Mouse (Mus musculus) midbrain, embryonic 10.5 days (tissue): ENCODE data around the gene Rbm43. TPM values are rescaled to one million over a fixed set of nuclear protein-coding genes. Genes with fewer than 3 reads are reported as not detected.

Source experiments
- DNase-seq: peaks from one replicate; pipeline ENCODE4 v3.0.0-alpha.2; 2017; ENCODE audit warnings: low spot score
- H3K27ac ChIP-seq: fragments of 300-500 bp; sonication (generic); replicated peaks from 2 replicates; pipeline ENCODE4 v1.5.1; 2016; ENCODE audit warnings: mild to moderate bottlenecking
- H3K27me3 ChIP-seq: fragments of 300-500 bp; sonication (generic); 2 replicates; pipeline ENCODE4 v1.6.1; 2016; ENCODE audit warnings: low read depth, mild to moderate bottlenecking; ENCODE audit not compliant: poor library complexity, severe bottlenecking
- H3K36me3 ChIP-seq: fragments of 300-500 bp; sonication (generic); 2 replicates; pipeline ENCODE4 v1.6.1; 2016; ENCODE audit warnings: mild to moderate bottlenecking, moderate library complexity
- H3K4me1 ChIP-seq: fragments of 300-500 bp; sonication (generic); 2 replicates; pipeline ENCODE4 v1.6.1; 2016
- H3K4me3 ChIP-seq: fragments of 300-500 bp; sonication (generic); 2 replicates; pipeline ENCODE4 v1.5.1; 2016; ENCODE audit warnings: mild to moderate bottlenecking, moderate library complexity
- H3K9me3 ChIP-seq: fragments of 300-500 bp; sonication (generic); replicated peaks from 2 replicates; pipeline ENCODE4 v1.6.1; 2016; ENCODE audit warnings: mild to moderate bottlenecking
- whole genome bisulfite sequencing: fragments of 180-500 bp; shearing (Covaris S2); methylation state at CpG from one replicate; pipeline ENCODE4 v1.1.7; 2016; 5-methylcytosine and 5-hydroxymethylcytosine counted together
- polyA plus RNA-seq: library from polyadenylated mRNA; unstranded; fragments of >200 nt; fragmentation: Nextera tagmentation; extraction: Ambion mirVana; gene quantifications from 2 replicates; pipeline ENCODE4 v1.2.1, GENCODE M21; 2016

Gene Rbm43
- polyA plus RNA-seq, 1 experiment from 2014 or later = 5.9 TPM

GRCm38 (mm10) chr2:51941832-51942231 is 6.9 kb upstream of the Rbm43 start:
- Histone ChIP-seq H3K36me3 (no peaks in the 10 kb centered on the region), H3K27me3 (no peaks in the 10 kb centered on the region), H3K4me3 (no peak overlapping the region), H3K4me1 (no peaks in the 10 kb centered on the region), H3K9me3 (no peaks in the 10 kb centered on the region), H3K27ac (no peak overlapping the region)
- WGBS = 87% methylated on average over 7 of the region's 7 CpGs
- no peak for DNase-seq

GRCm38 (mm10) chr2:51938750-51939149 is 3.8 kb upstream of the Rbm43 start:
- Histone ChIP-seq H3K27me3 (peaks cover 24% of the 10 kb centered on the region), H3K9me3 (no peaks in the 10 kb centered on the region), H3K4me1 (peaks cover 12% of the 10 kb centered on the region), H3K4me3 (no peak overlapping the region), H3K36me3 (no peaks in the 10 kb centered on the region), H3K27ac (no peak overlapping the region)
- WGBS = 78% methylated on average over 3 of the region's 3 CpGs
- DNase-seq = no peak

DNA sequence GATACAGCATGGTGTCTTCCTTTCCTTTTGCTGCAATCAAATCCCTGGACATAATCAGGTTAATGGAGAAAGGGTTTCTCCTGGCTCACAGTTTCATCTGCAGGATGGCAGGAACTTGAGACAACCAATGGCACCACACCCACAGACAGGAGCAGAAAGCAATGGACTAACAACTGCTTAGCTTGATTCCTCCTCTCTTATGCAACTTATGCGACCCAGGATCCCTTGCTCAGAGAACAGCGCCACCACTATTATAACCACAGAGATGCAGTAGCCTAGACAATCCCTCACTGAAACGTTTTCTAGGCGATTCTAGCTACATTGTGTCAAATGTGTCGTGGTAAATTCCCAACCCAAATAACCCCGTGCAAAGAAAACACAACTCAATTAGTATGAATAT is 2.0 kb upstream of the Rbm43 start:
- no peak for DNase-seq
- no peaks in the 10 kb centered on the region for H3K9me3 ChIP-seq
- 68% methylated on average over 6 of the region's 6 CpGs for WGBS
- H3K27me3 ChIP-seq = peaks cover 24% of the 10 kb centered on the region
- no peaks in the 10 kb centered on the region for H3K36me3 ChIP-seq
- no peak overlapping the region for H3K27ac ChIP-seq
- no peak overlapping the region for H3K4me3 ChIP-seq
- H3K4me1 ChIP-seq = peaks cover 12% of the 10 kb centered on the region

DNA sequence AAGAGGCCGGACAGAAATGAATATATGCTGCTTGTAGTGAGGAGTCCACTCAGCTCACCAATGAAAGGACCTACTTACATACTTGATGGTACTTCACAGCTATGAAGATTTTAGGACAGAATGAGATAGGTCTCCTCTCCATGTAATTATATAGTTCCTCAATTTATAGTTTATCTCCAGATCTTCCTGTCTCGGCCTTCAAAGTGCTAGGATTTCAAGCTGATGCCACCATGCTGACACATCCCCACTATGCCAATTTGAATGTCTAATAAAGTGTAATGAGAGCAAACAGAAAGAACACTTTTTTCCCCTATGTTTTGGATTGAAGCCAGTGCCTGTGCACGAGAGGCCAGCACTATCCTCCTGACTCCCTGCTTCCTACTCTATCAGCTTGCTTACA is 1.6 kb upstream of the Rbm43 start:
- Histone ChIP-seq H3K36me3 (no peaks in the 10 kb centered on the region), H3K4me1 (peaks cover 12% of the 10 kb centered on the region), H3K9me3 (no peaks in the 10 kb centered on the region), H3K4me3 (no peak overlapping the region), H3K27me3 (peaks cover 24% of the 10 kb centered on the region), H3K27ac (no peak overlapping the region)
- 90% methylated on average over 3 of the region's 3 CpGs for WGBS
- no peak for DNase-seq

GRCm38 (mm10) chr2:51935921-51936320 is 958 bp upstream of the Rbm43 start:
- DNase-seq = no peak
- Histone ChIP-seq H3K27me3 (peaks cover 24% of the 10 kb centered on the region), H3K4me1 (peaks cover 12% of the 10 kb centered on the region), H3K4me3 (no peak overlapping the region), H3K36me3 (no peaks in the 10 kb centered on the region), H3K27ac (no peak overlapping the region), H3K9me3 (no peaks in the 10 kb centered on the region)
- WGBS = 91% methylated on average over 7 of the region's 7 CpGs

DNA sequence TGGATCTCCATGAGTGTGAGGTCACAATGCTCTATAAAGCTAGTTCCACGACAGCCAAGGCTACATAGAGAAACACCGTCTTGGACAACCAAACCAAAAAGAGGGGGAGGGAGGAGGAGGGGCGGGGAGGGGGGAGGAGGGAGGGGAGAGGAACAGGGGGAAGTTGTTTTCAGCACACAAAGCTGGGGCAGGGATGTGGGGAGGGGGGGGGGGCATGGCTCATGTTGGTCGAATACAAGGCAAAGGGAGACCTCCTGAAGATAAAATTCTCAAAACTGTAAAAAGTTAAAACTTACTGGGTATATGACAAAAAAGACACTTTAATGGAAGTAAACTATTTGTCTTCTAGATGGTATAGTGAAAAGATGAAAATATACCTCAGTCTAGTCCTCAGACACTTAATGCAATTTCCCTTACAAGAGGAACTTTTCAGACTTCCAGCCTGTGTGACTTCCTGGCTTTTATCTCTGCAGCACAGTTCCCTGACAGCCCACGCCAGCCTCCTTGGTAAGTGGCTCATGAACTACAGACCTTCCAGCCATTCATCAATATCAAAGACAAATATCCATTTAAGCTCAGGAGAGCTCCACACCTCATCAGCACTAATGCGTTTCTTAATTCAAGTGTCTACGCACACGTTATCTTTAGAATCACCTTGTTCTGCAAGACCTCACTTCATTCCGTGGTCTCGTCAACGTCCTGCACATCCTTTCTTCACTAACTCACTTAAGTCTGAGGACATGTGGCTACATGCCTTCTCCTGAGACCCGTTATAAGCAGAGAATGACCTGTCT is 1.4 kb downstream of the Rbm43 start:
- Histone ChIP-seq H3K27me3 (peaks cover 24% of the 10 kb centered on the region), H3K4me3 (no peak overlapping the region), H3K36me3 (peaks cover 3% of the 10 kb centered on the region; the same call in 1 of the 2 replicates), H3K9me3 (no peaks in the 10 kb centered on the region), H3K4me1 (peaks cover 12% of the 10 kb centered on the region), H3K27ac (no peak overlapping the region)
- 76% methylated on average over 12 of the region's 12 CpGs for WGBS
- no peak for DNase-seq

GRCm38 (mm10) chr2:51931241-51931640 is 3.7 kb downstream of the Rbm43 start:
- 93% methylated on average over 7 of the region's 7 CpGs for WGBS
- no peak overlapping the region for H3K4me3 ChIP-seq
- H3K27ac ChIP-seq = no peak overlapping the region
- peaks cover 21% of the 10 kb centered on the region for H3K27me3 ChIP-seq
- H3K36me3 ChIP-seq = peaks cover 3% of the 10 kb centered on the region; the same call in 1 of the 2 replicates
- H3K4me1 ChIP-seq = peaks cover 12% of the 10 kb centered on the region
- H3K9me3 ChIP-seq = no peaks in the 10 kb centered on the region
- no peak for DNase-seq

DNA sequence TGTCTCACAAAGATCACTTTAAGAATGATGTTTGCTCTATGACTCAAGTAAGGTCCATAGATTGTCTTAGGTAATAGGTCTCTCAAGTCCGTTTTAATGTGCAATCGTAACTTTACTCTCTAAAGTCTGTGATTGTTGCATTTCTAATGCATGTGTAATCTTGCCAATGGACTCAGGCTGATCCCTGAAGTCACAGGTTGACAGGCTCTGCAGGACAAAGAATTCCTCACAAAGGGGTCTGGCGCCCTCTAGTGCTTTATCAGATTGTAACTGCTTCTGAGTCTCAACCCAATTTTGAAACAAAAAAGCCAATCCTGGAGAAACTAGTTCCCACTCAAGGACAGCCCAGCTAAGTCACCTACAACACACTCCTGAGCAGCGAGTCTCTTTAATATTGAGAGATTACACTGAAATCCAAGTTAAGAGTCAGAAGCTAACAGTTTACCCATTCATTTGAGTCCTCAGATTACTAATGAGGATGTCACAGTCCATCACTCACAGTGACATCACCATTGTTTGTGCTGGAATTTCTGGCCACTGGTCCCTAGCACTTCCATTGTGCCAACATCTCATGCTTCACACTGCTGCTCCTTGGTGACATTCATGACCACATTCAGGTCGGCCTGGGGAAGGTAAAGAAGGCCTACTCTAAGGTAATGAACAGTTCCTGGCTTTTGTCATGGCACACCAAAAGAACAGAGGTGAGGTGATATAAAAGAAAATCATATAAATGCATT is 19.9 kb downstream of the Rbm43 start:
- peak; percentile 75 for DNase-seq
- 17% methylated on average over 5 of the region's 5 CpGs for WGBS

DNA sequence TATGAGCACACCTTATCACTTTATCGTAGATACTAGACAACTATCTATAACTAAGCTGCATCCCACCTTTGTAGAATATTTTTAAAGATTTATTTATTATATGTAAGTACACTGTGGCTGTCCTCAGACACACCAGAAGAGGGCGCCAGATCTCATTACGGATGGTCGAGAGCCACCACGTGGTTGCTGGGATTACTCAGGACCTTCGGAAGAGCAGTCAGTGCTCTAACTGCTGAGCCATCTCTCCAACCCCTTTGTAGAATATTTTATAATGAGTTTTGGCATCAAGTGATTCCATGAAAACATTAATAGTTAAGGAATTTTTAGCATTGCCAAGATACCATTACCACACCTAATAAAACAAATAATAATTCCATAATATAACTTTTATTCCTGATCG is 20.4 kb downstream of the Rbm43 start:
- 62% methylated on average over 7 of the region's 7 CpGs for WGBS
- H3K36me3 ChIP-seq = no peaks in the 10 kb centered on the region
- no peak overlapping the region for H3K27ac ChIP-seq
- no peak for DNase-seq
- no peaks in the 10 kb centered on the region for H3K9me3 ChIP-seq
- H3K4me3 ChIP-seq = no peak overlapping the region
- H3K4me1 ChIP-seq = peaks cover 15% of the 10 kb centered on the region
- no peaks in the 10 kb centered on the region for H3K27me3 ChIP-seq

More for the DNA sequence above, 19.9 kb downstream of the Rbm43 start:
- peaks cover 15% of the 10 kb centered on the region for H3K4me1 ChIP-seq
- no peaks in the 10 kb centered on the region for H3K36me3 ChIP-seq
- H3K4me3 ChIP-seq = no peak overlapping the region
- H3K9me3 ChIP-seq = no peaks in the 10 kb centered on the region
- H3K27me3 ChIP-seq = no peaks in the 10 kb centered on the region
- no peak overlapping the region for H3K27ac ChIP-seq

GRCm38 (mm10) chr2:51912740-51913139 is 22.2 kb downstream of the Rbm43 start:
- Histone ChIP-seq H3K27me3 (no peaks in the 10 kb centered on the region; the same call in 1 of the 2 replicates), H3K9me3 (no peaks in the 10 kb centered on the region), H3K36me3 (no peaks in the 10 kb centered on the region), H3K4me3 (no peak overlapping the region), H3K27ac (no peak overlapping the region; the same call in 1 of the 2 replicates), H3K4me1 (peaks cover 16% of the 10 kb centered on the region)
- WGBS = 69% methylated on average over 6 of the region's 6 CpGs
- no peak for DNase-seq

DNA sequence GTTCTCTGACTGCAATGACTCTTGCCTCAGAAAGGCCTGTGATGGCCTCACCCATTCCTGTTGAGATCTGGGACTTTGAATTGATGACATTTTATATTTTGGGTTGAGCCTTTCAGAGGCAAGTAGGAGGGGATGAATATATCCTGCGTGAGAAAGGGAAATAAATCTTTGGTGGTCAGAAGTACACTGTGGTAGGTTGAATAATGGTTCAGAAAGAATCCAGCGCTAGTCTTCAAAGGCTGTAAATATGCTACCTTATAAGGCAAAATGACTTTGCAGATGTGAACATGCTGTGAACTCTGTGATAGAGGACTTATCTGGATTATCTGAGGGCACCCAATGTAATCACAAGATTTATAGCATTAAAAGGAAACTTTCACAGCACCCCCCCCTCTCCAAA is 23.1 kb downstream of the Rbm43 start:
- no peaks in the 10 kb centered on the region for H3K9me3 ChIP-seq
- no peaks in the 10 kb centered on the region; the same call in 1 of the 2 replicates for H3K27me3 ChIP-seq
- 94% methylated on average over 2 of the region's 2 CpGs for WGBS
- H3K36me3 ChIP-seq = no peaks in the 10 kb centered on the region
- H3K4me3 ChIP-seq = no peak overlapping the region
- DNase-seq = no peak
- H3K27ac ChIP-seq = no peak overlapping the region
- H3K4me1 ChIP-seq = peaks cover 21% of the 10 kb centered on the region

GRCm38 (mm10) chr2:51907538-51908110 is 27.3 kb downstream of the Rbm43 start:
- DNase-seq = no peak

More at GRCm38 (mm10) chr2:51907538-51908110, 27.3 kb downstream of the Rbm43 start:
- Histone ChIP-seq H3K27ac (peak overlapping the region; percentile 4; the same call in 1 of the 2 replicates), H3K27me3 (no peaks in the 10 kb centered on the region; the same call in 1 of the 2 replicates), H3K36me3 (no peaks in the 10 kb centered on the region), H3K9me3 (no peaks in the 10 kb centered on the region), H3K4me1 (peaks cover 6% of the 10 kb centered on the region), H3K4me3 (no peak overlapping the region)
- 51% methylated on average over 4 of the region's 4 CpGs for WGBS
